Mouse (Mus musculus) heart, postnatal 0 days (tissue): Measurements from ENCODE around the gene Krtap1-3.

Experiments used
- CTCF ChIP-seq: IDR thresholded peaks from 2 replicates; pipeline ENCODE4 v1.5.1; 2016; ENCODE audit warnings: antibody characterized with exemption, control low read depth, low read depth
- EP300 ChIP-seq: IDR thresholded peaks from 2 replicates; pipeline ENCODE4 v1.6.1; 2016; ENCODE audit warnings: antibody characterized with exemption, low read depth

DNA sequence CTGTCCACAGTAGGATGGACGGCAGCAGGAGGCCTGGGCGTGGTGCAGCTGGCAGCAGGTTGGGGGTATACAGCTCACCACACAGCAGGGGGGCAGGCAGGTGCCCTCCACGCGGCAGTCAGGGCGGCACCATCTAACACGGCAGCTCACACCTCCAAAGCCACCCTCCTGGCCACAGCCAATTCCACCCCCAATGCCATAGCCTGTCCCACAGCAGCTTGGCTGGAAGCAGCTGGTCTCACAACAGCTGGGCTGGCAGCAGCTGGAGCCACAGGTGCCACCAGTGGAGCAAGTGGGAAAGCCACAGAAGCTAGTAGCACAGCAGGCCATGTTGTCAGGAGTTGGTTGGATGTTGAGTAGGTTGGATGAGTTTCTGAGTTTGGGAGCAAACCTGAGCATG is 10.5 kb downstream of the Krtap1-3 start, which contains the start of gene Krtap1-5:
- TF ChIP-seq CTCF (no peak), EP300 (no peak)
